Mouse (Mus musculus): ENCODE measurements around the gene Stk40.

DNA sequence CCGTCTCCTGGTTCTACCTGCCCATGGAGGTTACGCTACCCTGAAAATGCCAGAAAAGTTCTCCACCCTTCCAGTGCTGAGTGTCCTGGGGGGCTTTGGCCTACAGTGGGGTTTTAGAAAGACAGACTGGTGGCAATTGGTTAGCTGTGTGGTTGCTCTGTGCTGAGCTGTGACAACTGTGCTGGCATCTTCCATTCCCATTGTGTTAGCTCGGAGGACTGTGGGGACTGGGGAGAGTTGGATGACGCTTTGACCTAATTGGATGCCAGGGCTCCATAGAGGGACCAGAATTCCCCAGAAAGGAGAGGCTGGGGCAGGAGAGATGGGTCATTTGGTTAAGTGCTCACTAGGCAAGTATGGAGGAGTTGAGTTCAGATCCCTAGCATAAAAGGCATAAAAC is 30.5 kb downstream of the Stk40 start:
- TF ChIP-seq CTCF (IDR thresholded peaks at IDR 0.05), result no peak
- TF ChIP-seq EP300 (IDR thresholded peaks at IDR 0.05), result no peak
